Mouse (Mus musculus): Measurements from ENCODE around the gene Prox1.

The Prox1 gene

DNA sequence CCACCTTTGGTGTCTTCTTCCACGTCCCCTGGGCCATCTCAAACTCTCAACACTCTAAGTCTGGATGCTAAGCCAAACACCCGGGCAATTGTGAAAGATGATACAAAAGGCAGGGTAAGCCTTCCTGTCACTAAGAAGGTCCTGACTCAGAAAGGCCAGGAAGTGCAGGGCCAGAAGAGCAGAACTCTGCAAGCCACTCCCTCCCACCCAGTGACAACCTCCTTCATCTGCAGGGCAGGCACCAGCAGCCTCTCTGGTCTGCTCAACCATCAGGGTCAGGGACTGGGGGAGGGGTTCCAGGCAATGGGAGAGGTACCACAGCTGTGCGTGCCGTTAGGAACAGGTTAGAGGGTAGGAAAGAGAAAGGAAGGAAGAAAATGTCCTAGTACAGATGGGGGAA, 27.9 kb downstream of the Prox1 start:
- no peak for DNase-seq (ENCODE audit: low read depth)

DNA sequence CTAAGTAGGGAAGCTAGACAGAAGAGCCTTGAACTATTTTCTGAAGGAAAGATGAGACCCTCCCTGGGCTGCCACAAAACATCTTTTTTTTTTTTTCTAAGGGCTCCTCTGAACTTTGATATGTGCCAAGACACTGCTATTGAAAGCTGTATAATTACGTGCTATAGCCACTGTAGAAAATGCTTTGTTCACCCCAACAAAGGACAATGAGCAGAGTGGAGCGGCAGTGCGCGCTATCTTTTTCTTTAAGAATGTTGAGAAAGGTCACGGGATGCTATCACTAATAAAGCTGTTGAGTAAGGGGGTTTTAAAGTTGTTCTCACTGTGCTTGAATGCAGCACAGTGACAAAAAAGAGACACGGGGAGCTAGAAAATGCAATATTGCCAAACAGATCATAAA, 30.0 kb downstream of the Prox1 start:
- no peak for DNase-seq (ENCODE audit: low read depth)

DNA sequence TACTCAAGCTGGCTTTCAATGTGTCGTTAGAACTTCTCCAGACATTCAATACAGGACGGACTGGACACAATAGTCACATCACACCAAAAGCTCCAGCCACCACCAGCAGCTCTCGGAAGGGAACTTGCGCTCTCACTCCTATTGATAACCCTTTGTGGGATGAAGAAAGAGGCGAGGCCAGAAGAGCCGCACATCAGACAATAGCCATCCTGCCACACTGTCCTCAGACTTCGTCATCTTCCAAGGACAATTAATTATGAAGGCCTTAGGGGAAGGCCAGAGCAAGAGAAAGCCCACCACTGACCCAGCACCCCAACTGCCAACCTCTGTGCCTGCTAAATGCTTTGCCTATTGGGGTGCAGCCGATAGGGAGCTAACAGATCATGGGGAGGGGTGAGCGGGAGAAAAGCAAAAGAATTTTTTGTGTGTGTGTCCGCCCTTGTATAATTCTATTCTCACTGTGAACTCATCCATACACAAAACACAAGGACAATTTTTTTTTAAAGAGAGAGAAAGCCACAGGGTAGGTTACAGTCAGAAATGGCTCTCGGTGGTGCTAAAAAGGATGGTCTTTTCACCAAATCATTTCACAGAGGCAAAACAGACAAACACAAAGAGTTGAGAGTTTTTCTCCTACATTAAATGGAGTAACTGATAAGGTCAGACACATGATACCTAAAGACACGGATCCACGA, 30.7 kb downstream of the Prox1 start:
- DNase-seq (ENCODE audit: low read depth) = no peak

GRCm38 (mm10) chr1:190137943-190138342, 32.6 kb downstream of the Prox1 start:
- no peak for DNase-seq (ENCODE audit: low read depth)

- no peak for DNase-seq (ENCODE audit: low read depth)
Measured at GRCm38 (mm10) chr1:190132897-190133296, 37.6 kb downstream of the Prox1 start.

GRCm38 (mm10) chr1:190130888-190131287, 39.6 kb downstream of the Prox1 start:
- DNase-seq (ENCODE audit: low read depth) = no peak

DNA sequence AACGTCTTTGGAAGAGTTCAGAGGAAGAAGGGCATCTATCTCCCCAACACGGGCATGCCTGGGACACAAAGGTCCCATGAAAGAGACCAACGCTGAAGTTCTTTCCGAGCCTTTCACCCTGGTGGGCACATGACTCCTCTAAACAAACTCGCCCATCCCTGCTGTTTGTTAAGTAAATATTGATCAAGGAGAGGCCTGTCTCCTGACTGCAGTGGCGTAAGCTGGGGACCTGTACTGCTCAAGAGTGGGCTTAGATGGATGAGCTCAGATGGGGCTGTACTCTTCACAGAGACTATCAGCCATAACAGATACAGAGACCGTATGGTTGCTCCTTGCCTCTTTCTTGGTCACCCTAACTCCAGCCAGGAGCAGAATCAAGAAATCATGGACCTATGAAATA, 41.0 kb downstream of the Prox1 start:
- DNase-seq (ENCODE audit: low read depth) = no peak

- no peak for DNase-seq (ENCODE audit: low read depth)
Measured at GRCm38 (mm10) chr1:190128674-190129322, 41.7 kb downstream of the Prox1 start.

GRCm38 (mm10) chr1:190127878-190128277, 42.6 kb downstream of the Prox1 start:
- DNase-seq (ENCODE audit: low read depth) = no peak

DNA sequence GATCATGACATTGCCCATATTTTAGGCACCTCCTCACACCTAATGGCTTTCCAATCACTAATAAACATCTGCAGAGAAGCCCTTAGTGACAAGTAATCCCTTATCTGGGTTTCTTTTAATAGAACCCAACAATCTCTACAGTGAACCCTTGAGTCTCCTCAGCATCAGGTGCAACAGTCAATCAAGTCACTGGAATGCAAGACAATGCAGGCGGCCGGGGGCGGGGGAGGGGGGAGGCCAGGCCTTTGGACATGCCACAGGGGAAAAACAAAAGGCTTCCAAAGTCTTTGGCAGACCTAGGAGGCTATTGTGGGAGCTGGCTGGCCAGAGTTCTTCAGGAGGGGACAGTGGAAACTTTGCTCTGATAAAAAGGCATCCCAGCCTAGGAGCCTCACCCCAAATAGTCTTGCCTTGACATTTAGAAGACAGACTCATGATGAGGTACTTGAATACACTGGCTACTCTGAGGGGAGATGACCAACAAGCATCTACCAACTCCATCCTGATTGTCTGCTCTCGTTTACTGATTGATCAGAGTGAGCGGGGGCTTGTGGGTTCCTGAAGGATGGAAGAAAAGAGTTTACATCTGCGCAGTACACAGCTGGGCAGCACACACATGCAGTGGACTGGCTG, 43.2 kb downstream of the Prox1 start:
- no peak for DNase-seq (ENCODE audit: low read depth)

DNA sequence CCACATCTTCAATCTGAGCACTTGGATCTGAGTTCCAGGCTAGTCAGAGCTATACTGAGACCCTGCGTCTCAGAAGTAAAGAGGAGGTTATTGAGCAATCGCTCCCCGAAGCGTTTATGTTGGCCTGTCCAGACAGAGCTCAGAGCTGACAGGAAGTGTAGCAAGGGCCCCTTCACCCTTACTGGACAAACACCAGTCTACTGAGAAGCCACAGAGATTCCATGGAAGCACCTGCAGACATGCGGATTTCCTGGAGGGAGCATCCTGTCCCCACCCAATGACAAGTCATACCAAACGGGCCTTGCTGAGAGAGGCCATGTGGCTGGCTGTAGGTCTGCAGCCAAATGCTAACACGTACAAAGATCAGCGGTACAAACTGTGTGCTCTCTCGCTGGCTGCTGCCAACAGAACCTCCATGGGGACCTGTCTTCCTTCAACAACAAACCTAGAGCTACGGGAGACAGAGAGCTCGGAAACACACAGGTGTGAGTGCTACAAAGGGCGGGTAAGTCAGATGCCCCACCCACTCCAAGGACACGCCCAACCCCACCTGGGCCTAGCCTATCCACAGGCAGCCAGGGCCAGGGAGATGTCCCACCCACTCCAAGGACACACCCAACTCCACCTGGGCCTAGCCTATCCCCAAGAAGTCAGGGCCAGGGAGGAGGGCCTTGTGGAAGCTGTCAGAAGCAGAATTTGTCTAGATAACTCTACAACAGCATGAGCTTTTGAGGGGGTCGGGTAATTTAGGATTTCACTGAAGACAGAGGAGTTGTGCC, 45.4 kb downstream of the Prox1 start:
- no peak for DNase-seq (ENCODE audit: low read depth)

- no peak for DNase-seq (ENCODE audit: low read depth)
Measured at GRCm38 (mm10) chr1:190123404-190123803, 47.1 kb downstream of the Prox1 start.

DNA sequence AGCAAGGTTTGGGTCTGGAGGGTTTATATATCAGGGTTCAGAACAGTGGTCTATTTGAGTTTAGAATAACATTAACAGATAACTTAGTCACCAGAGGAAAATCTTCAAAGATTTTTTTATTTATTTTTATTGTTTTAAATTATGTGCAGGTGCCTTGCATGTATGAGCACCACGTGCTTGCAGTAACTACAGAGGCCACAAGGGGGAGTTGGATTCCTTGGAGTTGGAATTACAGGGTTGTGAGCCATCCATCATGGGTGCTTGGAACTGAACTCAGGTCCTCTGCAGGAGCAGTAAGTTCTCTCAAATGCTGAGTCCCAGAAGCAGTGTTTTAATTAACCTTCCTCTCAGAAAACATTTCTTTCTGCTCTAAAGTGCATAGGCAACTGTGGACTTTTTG, 54.5 kb downstream of the Prox1 start:
- no peak for DNase-seq (ENCODE audit: low read depth)

DNA sequence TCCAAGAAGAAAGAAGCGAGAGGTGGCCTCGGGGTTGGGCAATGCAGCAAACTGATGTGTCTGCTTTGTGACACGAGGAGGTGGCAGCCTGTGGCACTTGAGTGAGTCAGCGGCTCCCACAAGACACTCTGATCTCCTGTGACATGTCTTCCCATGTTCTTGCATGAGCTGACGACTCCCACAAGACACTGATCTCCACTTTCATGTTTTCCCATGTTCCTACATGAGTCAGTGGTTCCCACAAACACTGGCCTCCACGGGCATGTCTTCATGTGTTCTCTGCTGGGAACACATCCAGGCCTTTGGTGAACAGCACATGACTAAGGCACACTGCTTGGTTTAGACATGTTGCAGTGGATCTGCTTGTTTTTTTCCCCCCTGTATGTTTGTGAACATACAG, 58.8 kb downstream of the Prox1 start:
- no peak for DNase-seq (ENCODE audit: low read depth)

- no peak for DNase-seq (ENCODE audit: low read depth)
Measured at GRCm38 (mm10) chr1:190107587-190107986, 62.9 kb downstream of the Prox1 start.

DNA sequence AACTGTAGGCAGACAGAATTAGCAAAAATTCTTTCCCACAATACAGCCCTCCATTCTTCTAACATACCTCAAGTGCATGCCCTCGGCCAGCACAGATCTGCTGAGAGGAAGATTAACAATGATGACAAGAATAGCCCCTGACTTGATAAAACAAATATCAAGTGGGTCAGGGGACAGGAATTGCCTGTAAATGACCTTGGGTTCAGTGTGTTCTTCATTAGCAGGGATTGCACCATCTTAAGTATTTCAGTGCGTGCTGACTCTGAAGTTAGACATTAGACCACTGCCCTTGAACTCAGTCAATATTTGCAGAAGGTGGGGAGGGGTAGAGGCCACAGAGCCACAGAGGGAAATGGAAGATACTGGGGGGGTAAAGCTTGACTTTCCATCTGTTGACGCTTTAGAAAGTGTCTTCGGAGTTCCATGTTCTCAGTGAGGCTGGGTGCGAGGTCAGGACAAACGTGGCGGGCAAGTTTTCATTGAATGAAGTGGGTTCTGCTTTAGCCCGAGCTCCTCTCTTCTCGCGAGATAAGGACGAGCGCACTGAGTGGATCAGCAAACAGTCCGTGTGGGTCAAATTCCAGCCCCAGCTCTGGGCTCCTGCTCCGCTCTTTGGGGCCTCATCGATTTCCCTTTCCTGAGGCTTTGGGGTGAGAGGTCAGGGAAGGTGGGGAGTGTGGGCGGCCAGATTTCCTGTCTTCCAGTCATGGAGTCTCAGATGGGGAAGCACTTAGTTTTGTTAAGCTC, 63.7 kb downstream of the Prox1 start:
- no peak for DNase-seq (ENCODE audit: low read depth)

DNA sequence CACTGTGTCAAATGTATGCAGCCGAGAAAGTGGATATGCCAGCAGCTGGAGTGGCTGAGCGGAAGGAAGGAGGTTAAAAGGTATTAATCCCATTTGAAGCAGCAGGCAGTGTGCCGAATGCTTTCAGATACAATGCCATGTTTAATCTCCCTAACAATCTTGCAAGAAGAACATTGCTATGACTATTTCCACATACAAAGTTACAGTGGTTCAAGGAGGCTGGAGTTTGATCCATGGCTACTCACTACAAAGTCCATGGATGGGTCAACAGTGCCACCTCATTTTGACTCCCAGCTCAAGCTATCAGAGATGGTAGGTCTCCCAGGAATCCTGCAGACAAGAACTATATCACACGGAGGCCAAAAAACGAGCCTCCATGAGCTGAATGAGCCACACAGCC, 64.5 kb downstream of the Prox1 start:
- DNase-seq (ENCODE audit: low read depth) = no peak

DNA sequence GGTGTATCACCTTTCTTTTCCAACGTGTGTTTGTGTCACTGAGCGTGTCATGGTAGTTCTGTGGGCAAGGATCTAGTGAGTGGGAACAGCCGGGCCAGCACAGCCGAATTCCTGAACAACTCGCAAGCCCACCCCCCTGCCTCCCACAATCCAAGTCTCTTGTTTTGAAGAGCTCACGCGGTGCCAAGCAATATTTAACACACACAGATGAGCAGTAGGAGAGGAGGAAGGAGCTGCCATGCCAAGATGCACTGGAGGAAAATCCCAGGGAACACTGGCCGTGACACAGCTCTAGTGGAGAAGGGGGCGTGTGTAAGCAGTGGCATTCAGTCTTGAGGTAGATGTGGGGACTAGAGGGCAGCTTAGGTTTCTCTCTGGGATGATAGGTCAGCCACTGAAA, 77.2 kb downstream of the Prox1 start:
- DNase-seq (ENCODE audit: low read depth) = no peak

- DNase-seq (ENCODE audit: low read depth) = no peak
Measured at GRCm38 (mm10) chr1:190092076-190092475, 78.4 kb downstream of the Prox1 start.

- no peak for DNase-seq (ENCODE audit: low read depth)
Measured at GRCm38 (mm10) chr1:190088929-190089328, 81.6 kb downstream of the Prox1 start.

DNA sequence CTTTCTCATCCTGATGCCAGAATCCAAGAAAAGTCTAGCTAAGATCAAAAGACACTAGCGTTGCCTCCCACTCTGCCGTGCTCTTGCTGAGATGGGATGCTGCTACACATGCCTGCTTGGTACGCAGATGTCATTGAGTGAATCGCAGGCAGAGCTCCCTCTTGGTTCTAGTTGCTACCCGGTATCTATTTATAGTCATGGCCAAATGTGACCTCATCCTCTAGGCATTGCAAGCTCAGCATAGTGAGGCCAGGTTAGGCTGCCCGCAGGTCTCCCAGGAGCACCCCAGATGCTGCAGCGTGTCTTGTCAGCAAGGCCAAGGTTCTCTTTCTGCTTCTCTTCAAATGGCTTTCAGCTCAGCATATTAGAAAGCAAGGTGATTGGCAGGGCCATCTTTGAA, 84.8 kb downstream of the Prox1 start:
- DNase-seq (ENCODE audit: low read depth) = no peak

- no peak for DNase-seq (ENCODE audit: low read depth)
Measured at GRCm38 (mm10) chr1:190079643-190080275, 90.8 kb downstream of the Prox1 start.

All from fibroblast of lung, adult 2 months (primary cell).